Mouse (Mus musculus) adrenal gland, adult (tissue): Measurements from ENCODE around the gene Jph3.

ENCODE experiments used
- DNase-seq, 2 experiments: peaks; one replicate each; pipeline ENCODE4 v3.0.0; 2022 to 2023; ENCODE audit warnings: low spot score in 1 of 2; ENCODE audit not compliant: inconsistent age in 2 of 2

Jph3 gene

DNA sequence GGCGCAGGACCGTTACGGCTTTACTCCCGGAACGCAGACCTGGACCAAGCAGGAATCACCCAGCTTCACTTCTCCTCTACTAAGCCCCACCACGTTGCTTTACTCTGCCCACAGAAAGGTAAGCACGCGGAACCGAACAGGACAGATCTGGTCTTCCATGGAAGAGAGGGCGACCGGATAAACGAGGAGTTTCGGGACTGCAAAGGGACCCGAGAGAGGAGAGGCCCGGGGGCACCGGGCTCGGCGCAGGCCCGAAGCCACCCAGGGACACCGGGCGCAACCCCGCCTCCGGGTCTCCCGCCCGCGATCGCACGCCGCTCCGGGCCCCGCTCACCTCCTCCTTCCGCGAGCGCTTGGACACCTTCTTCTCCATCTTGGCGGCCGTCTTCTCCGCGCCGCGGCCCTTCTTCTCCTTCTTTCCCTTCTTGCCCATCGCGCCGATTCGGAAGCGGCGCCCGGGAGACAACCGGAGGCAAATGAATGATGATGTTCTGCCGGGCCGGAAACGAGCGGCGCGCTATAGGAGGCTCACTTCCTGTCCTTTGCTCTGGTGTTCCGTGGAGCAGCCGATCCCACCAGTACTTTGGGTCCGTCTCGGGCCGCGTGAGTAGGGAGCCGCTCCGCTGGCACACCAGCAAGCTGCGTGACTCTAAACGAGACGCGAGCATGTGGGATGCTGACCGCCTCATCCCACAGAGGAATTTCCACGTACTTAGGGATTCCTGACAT is 99.8 kb downstream of the Jph3 start, which contains the start of gene Klhdc4:
Klhdc4 (minus strand) TSS at position 522 of the 729 bp plus-strand sequence.
- DNase-seq: peak; percentile 88 to 97

GRCm38 (mm10) chr8:121829777-121830362 is 100.4 kb downstream of the Jph3 start:
- DNase-seq: no peak

GRCm38 (mm10) chr8:121832061-121832460 is 102.6 kb downstream of the Jph3 start:
- peak in 1 of 2 experiments; percentile 27 for DNase-seq

GRCm38 (mm10) chr8:121832503-121832902 is 103.1 kb downstream of the Jph3 start:
- peak; percentile 64 to 91 for DNase-seq

- peak; percentile 70 to 86 for DNase-seq
Measured at GRCm38 (mm10) chr8:121841242-121841641, 111.8 kb downstream of the Jph3 start.

DNA sequence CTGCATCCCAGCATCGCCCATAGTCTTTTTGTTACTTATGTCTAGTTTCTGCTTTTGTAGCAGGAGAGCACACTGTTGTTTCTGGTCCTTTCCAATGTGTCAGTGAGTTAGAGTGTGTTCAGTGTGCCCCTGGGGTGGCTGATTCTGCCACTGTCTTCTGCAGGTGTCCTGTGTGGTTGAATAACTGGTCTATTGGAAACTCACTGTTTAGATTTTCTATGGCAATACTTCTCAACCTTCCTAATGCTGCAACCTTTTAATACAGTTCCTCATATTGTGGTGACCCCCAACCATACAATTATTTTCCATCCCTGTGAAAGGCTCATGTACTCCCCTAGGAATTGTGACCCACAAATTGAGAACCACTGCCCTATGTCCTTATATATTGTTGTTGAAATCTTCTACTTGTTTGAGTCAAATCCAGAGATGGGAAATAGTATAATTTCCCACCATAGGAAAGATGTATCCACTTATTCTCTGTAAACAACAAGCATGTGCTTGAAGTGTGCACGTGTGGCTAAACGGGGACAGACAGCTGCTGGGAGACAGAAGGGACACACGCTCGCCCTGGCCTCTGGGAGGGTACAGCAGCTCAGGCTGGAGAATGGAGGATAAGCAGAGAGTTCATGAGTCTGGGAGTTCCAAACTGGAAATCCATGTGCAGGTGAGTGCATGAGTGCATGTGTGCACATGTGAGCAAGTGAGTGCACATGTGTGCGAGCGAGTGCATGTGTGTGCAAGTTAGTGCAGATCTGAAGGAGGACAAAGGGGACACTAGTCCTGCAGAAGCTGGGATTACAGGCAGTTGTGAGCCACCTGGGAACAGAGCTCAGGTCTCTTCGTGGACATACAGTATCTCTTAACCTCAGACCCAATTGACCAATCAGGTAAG is 112.9 kb downstream of the Jph3 start:
- peak in 1 of 2 experiments; percentile 14 for DNase-seq

GRCm38 (mm10) chr8:121843184-121843733 is 113.8 kb downstream of the Jph3 start:
- peak in 1 of 2 experiments; percentile 10 for DNase-seq
